Mouse (Mus musculus) brain, embryonic 14.5 days (tissue): ENCODE measurements at regions not wholly inside any gene's neighbourhood (a gene's known extent, or its start where the extent isn't known, plus 50 kb on each side); places are given as distances from the start of the nearest gene placed in this dataset.

Experiments used
- CTCF ChIP-seq: fragments of 200-500 bp; IDR thresholded peaks from 2 replicates; pipeline ENCODE4 v1.5.1; 2012; ENCODE audit warnings: inconsistent platforms, mild to moderate bottlenecking, moderate library complexity, borderline replicate concordance; ENCODE audit not compliant: insufficient read depth, insufficient read length; ENCODE audit errors: extremely low read depth
- POLR2A ChIP-seq: fragments of 200-500 bp; IDR thresholded peaks from 2 replicates; pipeline ENCODE4 v1.6.1; 2012; ENCODE audit warnings: mild to moderate bottlenecking, inconsistent platforms, borderline replicate concordance; ENCODE audit not compliant: poor library complexity, insufficient read depth, insufficient read length, severe bottlenecking; ENCODE audit errors: extremely low read depth

DNA sequence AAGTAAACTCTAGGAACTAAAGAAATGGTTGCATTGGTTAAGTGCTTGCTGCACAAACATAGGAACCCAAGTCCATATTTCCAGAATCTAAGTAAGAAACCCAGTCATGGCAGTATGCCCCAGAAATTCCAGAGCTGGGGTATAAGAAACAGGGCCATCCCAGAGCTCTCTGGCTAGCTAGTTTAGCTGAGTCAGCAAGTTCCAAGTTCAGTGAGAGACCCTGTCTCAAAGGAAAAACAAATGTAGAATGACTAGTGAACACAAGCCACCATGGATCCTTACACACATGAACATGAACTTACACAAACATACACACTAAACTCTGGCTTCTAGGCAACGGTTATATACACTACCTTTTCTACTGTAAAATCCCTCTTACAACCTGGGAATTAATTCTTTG is 245.4 kb downstream of the Slc4a3 start:
- no peak for TF ChIP-seq CTCF
- TF ChIP-seq POLR2A, result no peak
